ENCODE assay signal across 12 mouse cellular contexts in genomic region chr7:113590330-113590729, GRCm38 (mm10).
"Had no signal": no experiment of that assay in that cellular context is flagged by ENCODE, and none has a peak within 500 bp of the region (broad histone marks: within the 10 kb centered on the region; RNA-seq: fewer than 3 reads in every experiment).

No protein-coding gene starts in this region.

- H3K4me2 ChIP-seq: intestine, embryonic 15.5 days; liver, embryonic 11.5 days; liver, embryonic 15.5 days; midbrain, embryonic 11.5 days; midbrain, embryonic 15.5 days; neural tube, embryonic 12.5 days had no signal

- H3K27ac ChIP-seq: intestine, embryonic 15.5 days; layer of hippocampus, adult 2 months; left cerebral cortex, adult 2 months; limb, embryonic 10.5 days; liver, embryonic 15.5 days; macrophage; midbrain, embryonic 15.5 days; neural tube, embryonic 12.5 days had no signal

- H3K9me3 ChIP-seq: intestine, embryonic 15.5 days; limb, embryonic 10.5 days; liver, embryonic 15.5 days; megakaryocyte, embryonic 14.5 days; midbrain, embryonic 15.5 days; neural tube, embryonic 12.5 days had no signal

- H3K36me3 ChIP-seq: intestine, embryonic 15.5 days; limb, embryonic 10.5 days; liver, embryonic 15.5 days; midbrain, embryonic 15.5 days; neural tube, embryonic 12.5 days had no signal

- ATAC-seq: midbrain, embryonic 15.5 days had no signal

- H3K9ac ChIP-seq: intestine, embryonic 15.5 days; liver, embryonic 15.5 days; midbrain, embryonic 15.5 days; neural tube, embryonic 12.5 days had no signal

- H3K27me3 ChIP-seq: intestine, embryonic 15.5 days; liver, embryonic 15.5 days; midbrain, embryonic 15.5 days; neural tube, embryonic 12.5 days had no signal

- DNase-seq: lung, adult 2 months had no signal

- H3K4me1 ChIP-seq: intestine, embryonic 15.5 days; limb, embryonic 10.5 days; liver, embryonic 15.5 days; midbrain, embryonic 15.5 days; neural tube, embryonic 12.5 days had no signal

- H3K4me3 ChIP-seq: intestine, embryonic 15.5 days; layer of hippocampus, adult 2 months; left cerebral cortex, adult 2 months; limb, embryonic 10.5 days; liver, embryonic 15.5 days; megakaryocyte, embryonic 14.5 days; midbrain, embryonic 15.5 days; neural tube, embryonic 12.5 days had no signal
